Mouse (Mus musculus) lung, adult 2 months (tissue): ENCODE results near the gene Vegfa. TPM values are rescaled to one million over a fixed set of nuclear protein-coding genes. Genes with fewer than 3 reads are reported as not detected.

Experiments used
- DNase-seq: peaks from one replicate; pipeline ENCODE4 v3.0.0; 2022
- H3K4me1 ChIP-seq: fragments of 200-500 bp; 2 replicates; pipeline ENCODE4 v1.6.1; 2011; ENCODE audit warnings: low read length; ENCODE audit not compliant: control insufficient read depth, insufficient read depth
- H3K4me3 ChIP-seq: fragments of 200-500 bp; replicated peaks from 2 replicates; pipeline ENCODE3; 2011; ENCODE audit warnings: low read depth, mild to moderate bottlenecking, control low read depth, low read length; ENCODE audit errors: extremely low read depth
- CTCF ChIP-seq: fragments of 200-500 bp; IDR thresholded peaks from 2 replicates; pipeline ENCODE4 v1.5.1; 2011; ENCODE audit warnings: mild to moderate bottlenecking, low read length, control low read depth; ENCODE audit not compliant: insufficient read depth
- POLR2A ChIP-seq: fragments of 200-500 bp; IDR thresholded peaks from 2 replicates; pipeline ENCODE4 v1.6.1; 2011; ENCODE audit warnings: low read depth, mild to moderate bottlenecking, control low read depth, low read length, borderline replicate concordance; ENCODE audit errors: extremely low read depth
- WGBS: fragments of 180-500 bp; shearing (Covaris S2); methylation state at CpG from one replicate; pipeline ENCODE4 v1.1.7; 2018; 5-methylcytosine and 5-hydroxymethylcytosine counted together
- polyA plus RNA-seq: library from polyadenylated mRNA; depleted of rRNA; stranded (reverse); fragments of >200 nt; gene quantifications from 2 replicates; pipeline ENCODE4 v1.2.3, GENCODE M21; 2012

Gene Vegfa
- polyA plus RNA-seq, 1 experiment, result 1,453 TPM

- TF ChIP-seq POLR2A (no peak), CTCF (no peak)
- peaks cover 12% of the 10 kb centered on the region for H3K4me1 ChIP-seq
- no peak overlapping the region for H3K4me3 ChIP-seq
- no peak for DNase-seq
- 24% methylated on average over 7 of the region's 7 CpGs for WGBS
Observed at GRCm38 (mm10) chr17:46074398-46075115, 42.4 kb upstream of the Vegfa start.

DNA sequence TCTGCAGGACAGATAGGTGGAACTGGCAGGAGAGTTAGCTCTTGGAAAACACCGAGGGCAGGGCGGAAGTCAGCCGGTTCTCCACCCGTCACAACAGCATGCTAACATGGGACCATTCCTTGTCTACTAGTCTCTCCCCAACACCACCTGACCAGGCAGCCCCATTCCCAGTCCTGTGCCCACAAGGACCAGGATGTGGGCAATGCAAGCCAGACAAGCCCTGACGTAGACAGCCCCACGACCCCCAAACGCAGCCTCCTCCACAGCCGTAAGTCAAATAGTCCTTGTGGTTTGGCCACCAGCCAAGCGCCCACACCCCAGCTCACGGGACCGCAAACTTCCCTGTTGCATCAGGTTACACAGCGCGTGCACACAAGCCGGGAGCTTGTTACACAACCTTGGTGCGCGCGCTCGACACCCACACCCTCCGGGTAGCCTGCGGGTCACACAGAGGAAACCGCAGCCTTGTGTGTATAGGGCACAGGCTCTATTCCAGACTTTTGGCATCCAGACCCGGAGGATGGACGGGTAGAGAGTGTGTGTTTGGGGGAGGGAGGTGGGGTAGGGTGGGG lies 41.6 kb upstream of the Vegfa start:
- peaks cover 12% of the 10 kb centered on the region for H3K4me1 ChIP-seq
- WGBS, result 6% methylated on average over 23 of the region's 23 CpGs
- no peak overlapping the region for H3K4me3 ChIP-seq
- DNase-seq, result peak; percentile 89
- TF ChIP-seq CTCF (no peak), POLR2A (no peak; the same call in 1 of the 2 replicates)

GRCm38 (mm10) chr17:46071531-46071930 lies 39.4 kb upstream of the Vegfa start:
- no peak overlapping the region for H3K4me3 ChIP-seq
- WGBS, result 75% methylated on average over 3 of the region's 3 CpGs
- TF ChIP-seq CTCF (no peak), POLR2A (no peak)
- H3K4me1 ChIP-seq, result peaks cover 12% of the 10 kb centered on the region
- no peak for DNase-seq

DNA sequence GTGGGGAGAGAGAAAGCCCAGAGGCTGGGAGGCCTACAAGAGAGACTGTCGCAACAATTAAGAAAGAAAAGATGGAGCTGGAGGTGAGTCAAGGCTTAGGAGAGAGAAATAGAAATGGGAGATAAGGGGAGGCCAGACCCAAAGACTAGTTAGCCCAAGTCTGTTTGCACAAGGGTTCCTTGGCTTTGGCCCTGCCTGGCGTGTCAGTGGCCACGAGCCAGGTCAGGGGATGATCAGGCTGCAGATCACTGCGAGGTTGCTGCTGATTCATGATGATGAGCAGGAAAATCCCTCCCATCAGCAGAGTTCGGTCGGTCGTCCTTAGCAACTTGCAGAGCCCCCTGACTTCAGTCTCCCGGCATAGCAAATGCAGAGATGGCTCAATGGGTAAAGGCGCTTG lies 37.9 kb upstream of the Vegfa start:
- peaks cover 11% of the 10 kb centered on the region for H3K4me1 ChIP-seq
- TF ChIP-seq CTCF (no peak), POLR2A (no peak)
- 76% methylated on average over 9 of the region's 9 CpGs for WGBS
- DNase-seq, result no peak
- no peak overlapping the region for H3K4me3 ChIP-seq

GRCm38 (mm10) chr17:46063974-46064312 lies 31.8 kb upstream of the Vegfa start:
- TF ChIP-seq CTCF (no peak), POLR2A (no peak)
- 40% methylated on average over 6 of the region's 6 CpGs for WGBS

DNA sequence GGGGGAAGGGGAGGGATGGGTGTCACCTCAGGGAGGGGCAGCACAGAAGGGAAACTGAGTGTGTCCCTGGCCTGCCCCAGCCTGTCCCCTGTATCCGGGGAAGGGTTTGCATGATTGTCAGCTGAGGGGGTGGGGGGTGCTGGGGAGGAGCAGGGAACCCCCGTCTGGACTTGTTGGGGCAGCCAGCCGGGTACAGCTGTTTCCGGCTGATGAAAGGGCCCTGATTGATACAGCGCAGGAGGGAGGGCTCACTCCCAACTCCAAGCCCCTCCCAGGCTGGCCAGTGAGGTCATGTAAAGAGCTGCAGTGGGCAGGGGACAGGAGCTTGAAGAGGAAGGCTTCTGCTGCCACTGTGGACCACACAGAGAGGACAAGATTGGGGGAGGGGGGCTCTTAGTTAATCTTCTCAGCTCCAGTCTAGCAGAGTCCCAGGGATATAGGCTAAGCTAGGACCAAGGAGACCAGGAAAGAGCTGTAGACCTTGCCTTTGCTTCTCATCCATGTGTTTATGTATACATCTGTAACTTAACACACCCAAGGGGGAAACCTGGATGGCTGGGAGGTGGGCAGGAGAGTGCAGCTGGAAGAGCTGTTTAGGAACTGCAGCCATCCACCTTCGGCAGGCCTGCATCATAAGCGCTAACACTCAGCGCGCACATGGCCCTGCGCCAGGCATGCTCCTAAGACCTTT lies 31.3 kb upstream of the Vegfa start:
- TF ChIP-seq CTCF (no peak), POLR2A (no peak)
- peaks cover 5% of the 10 kb centered on the region for H3K4me1 ChIP-seq
- H3K4me3 ChIP-seq, result no peak overlapping the region
- 16% methylated on average over 10 of the region's 10 CpGs for WGBS
- peak; percentile 61 for DNase-seq

More at GRCm38 (mm10) chr17:46063974-46064312, 31.8 kb upstream of the Vegfa start:
- Histone ChIP-seq H3K4me3 (no peak overlapping the region), H3K4me1 (peaks cover 5% of the 10 kb centered on the region)
- DNase-seq, result no peak

- WGBS, result 68% methylated on average over 3 of the region's 3 CpGs
- H3K4me3 ChIP-seq, result no peak overlapping the region
- no peak for TF ChIP-seq POLR2A
- no peak for TF ChIP-seq CTCF
- H3K4me1 ChIP-seq, result peaks cover 5% of the 10 kb centered on the region
- no peak for DNase-seq
Observed at GRCm38 (mm10) chr17:46060253-46060652, 28.1 kb upstream of the Vegfa start.

DNA sequence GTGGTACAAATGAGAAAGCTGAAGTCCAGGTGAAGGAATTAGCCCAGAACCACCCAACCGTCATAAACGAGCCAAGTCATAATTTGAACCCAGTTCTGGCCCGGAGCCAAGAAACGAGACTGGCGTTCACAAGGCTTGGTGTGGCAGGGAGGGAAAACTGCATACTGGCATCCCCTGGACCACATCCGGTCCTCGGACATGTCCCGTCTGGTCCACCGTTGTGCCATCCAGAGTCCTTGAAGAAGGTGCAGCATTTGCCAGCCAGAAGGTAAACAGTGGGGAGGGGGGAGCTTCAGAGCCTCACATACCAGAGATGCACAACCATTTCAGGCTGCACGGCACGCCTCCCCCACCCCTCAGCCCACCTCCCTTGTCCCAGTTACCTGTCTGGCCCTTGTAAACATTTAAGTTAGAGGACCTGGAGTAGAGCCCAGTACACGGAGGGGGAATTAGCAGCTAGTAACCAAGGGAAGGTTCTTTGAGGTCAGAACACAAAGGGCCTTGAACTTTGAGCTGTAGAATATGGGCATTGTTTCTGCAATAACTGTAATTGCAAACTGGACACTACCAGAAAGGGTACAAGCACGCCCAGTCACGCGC lies 27.2 kb upstream of the Vegfa start:
- WGBS, result 64% methylated on average over 15 of the region's 15 CpGs
- peaks cover 5% of the 10 kb centered on the region for H3K4me1 ChIP-seq
- H3K4me3 ChIP-seq, result no peak overlapping the region
- TF ChIP-seq CTCF (no peak), POLR2A (no peak)
- DNase-seq, result no peak

DNA sequence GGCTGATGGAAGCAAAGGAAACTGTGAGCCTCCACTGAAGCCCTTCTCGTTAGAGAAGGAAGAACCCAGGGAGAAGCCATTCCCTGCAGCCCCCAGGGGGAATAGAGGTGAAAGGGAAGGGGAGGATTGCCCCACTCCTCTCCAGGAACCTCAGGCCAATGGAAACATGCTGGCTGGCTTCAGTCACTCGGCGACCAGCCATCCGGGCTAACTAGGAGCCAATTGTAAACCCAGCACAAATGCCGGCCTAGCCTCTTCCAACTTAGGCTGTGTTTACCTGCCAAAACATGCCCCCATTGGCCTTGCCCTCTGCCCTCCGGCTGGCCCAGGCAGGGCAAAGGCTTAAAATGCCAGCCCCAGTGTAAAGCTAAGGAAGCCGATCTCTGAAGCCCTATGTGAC lies 24.1 kb upstream of the Vegfa start:
- H3K4me1 ChIP-seq, result no peaks in the 10 kb centered on the region; the same call in 1 of the 2 replicates
- TF ChIP-seq POLR2A (no peak), CTCF (no peak)
- DNase-seq, result no peak
- no peak overlapping the region for H3K4me3 ChIP-seq
- 58% methylated on average over 7 of the region's 7 CpGs for WGBS

DNA sequence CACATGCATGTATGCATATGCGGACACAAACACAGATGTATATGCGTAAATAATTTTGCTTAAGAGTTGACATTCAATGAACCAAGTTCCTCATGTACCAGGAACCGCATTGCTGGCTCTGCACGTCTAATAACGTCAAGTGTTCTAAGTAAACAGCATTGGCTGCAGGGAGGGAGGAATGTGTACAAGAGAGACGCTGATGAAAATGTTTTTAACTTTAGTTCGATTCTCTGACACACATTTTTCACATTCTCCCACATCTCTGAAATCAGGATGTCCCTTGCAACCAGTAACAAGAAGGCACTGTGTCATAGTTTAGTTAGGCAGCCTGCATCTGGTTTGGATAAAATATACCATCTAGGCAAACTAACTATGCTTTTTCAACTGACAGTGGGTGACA lies 23.6 kb upstream of the Vegfa start:
- H3K4me1 ChIP-seq, result no peaks in the 10 kb centered on the region; the same call in 1 of the 2 replicates
- TF ChIP-seq CTCF (no peak), POLR2A (no peak)
- WGBS, result 59% methylated on average over 7 of the region's 7 CpGs
- DNase-seq, result no peak
- no peak overlapping the region for H3K4me3 ChIP-seq
